Mouse (Mus musculus) forebrain, embryonic 15.5 days (tissue): ENCODE measurements at regions not wholly inside any gene's neighbourhood (a gene's known extent, or its start where the extent isn't known, plus 50 kb on each side); places are given as distances from the start of the nearest gene placed in this dataset.

ENCODE experiments used
- ATAC-seq: fragments of 200-750 bp; cut with Nextera tagmentation; replicated peaks from 2 replicates; pipeline ENCODE4 v1.8.0; 2017; ENCODE audit warnings: mild to moderate bottlenecking, moderate TSS enrichment, moderate library complexity
- H3K27ac ChIP-seq: fragments of 300-500 bp; sonication (generic); replicated peaks from 2 replicates; pipeline ENCODE4 v1.5.1; 2015; ENCODE audit warnings: mild to moderate bottlenecking, inconsistent platforms
- H3K27me3 ChIP-seq: fragments of 300-500 bp; sonication (generic); 2 replicates; pipeline ENCODE4 v1.6.1; 2015; ENCODE audit warnings: inconsistent platforms
- H3K36me3 ChIP-seq: fragments of 300-500 bp; sonication (generic); 2 replicates; pipeline ENCODE4 v1.6.1; 2015; ENCODE audit warnings: mild to moderate bottlenecking, inconsistent platforms
- H3K4me1 ChIP-seq: fragments of 300-500 bp; sonication (generic); 2 replicates; pipeline ENCODE4 v1.6.1; 2015; ENCODE audit warnings: inconsistent platforms
- H3K4me2 ChIP-seq: fragments of 300-500 bp; sonication (generic); replicated peaks from 2 replicates; pipeline ENCODE4 v1.6.1; 2015; ENCODE audit warnings: mild to moderate bottlenecking, inconsistent platforms
- H3K4me3 ChIP-seq: fragments of 300-500 bp; sonication (generic); 2 replicates; pipeline ENCODE4 v1.5.1; 2015; ENCODE audit warnings: mild to moderate bottlenecking, inconsistent platforms
- H3K9ac ChIP-seq: fragments of 300-500 bp; sonication (generic); replicated peaks from 2 replicates; pipeline ENCODE4 v1.6.1; 2015; ENCODE audit warnings: mild to moderate bottlenecking, inconsistent platforms
- H3K9me3 ChIP-seq: fragments of 300-500 bp; sonication (generic); 2 replicates; pipeline ENCODE4 v1.6.1; 2016; ENCODE audit warnings: inconsistent platforms
- WGBS: fragments of 180-500 bp; shearing (Covaris S2); methylation state at CpG from one replicate; pipeline ENCODE4 v1.1.7; 2015; ENCODE audit warnings: mixed read lengths; 5-methylcytosine and 5-hydroxymethylcytosine counted together

DNA sequence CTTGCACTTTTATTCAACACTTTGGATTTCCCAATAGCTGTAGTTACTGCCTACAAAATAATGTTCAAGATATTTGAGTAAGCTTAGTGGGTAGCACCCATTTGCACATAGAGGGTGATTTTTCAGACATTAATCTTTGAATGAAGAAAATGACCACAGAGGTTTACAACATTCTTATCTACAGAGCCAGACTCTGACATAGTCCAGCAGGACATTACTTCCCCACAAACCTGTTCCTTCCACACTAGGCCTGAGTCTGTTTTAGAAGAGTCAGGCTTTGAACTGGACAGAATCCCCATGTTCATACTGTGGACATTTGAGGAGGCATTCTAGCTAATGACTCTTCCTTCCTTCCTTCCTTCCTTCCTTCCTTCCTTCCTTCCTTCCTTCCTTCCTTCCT lies 233.6 kb upstream of the P2ry1 start:
- Histone ChIP-seq H3K4me1 (no peaks in the 10 kb centered on the region), H3K4me3 (no peak overlapping the region), H3K27ac (no peak overlapping the region), H3K9ac (no peak overlapping the region), H3K36me3 (no peaks in the 10 kb centered on the region), H3K4me2 (no peak overlapping the region), H3K9me3 (no peaks in the 10 kb centered on the region), H3K27me3 (no peaks in the 10 kb centered on the region)
- ATAC-seq: no peak

GRCm38 (mm10) chr3:60771866-60772265 lies 230.7 kb upstream of the P2ry1 start:
- Histone ChIP-seq H3K27ac (no peak overlapping the region), H3K27me3 (no peaks in the 10 kb centered on the region), H3K36me3 (no peaks in the 10 kb centered on the region), H3K4me1 (no peaks in the 10 kb centered on the region), H3K9ac (no peak overlapping the region), H3K4me3 (no peak overlapping the region), H3K4me2 (no peak overlapping the region), H3K9me3 (no peaks in the 10 kb centered on the region)
- WGBS: 89% methylated on average over 4 of the region's 4 CpGs
- no peak for ATAC-seq

- H3K9ac ChIP-seq: no peak overlapping the region
Observed at GRCm38 (mm10) chr3:60773383-60773782, 229.2 kb upstream of the P2ry1 start.

DNA sequence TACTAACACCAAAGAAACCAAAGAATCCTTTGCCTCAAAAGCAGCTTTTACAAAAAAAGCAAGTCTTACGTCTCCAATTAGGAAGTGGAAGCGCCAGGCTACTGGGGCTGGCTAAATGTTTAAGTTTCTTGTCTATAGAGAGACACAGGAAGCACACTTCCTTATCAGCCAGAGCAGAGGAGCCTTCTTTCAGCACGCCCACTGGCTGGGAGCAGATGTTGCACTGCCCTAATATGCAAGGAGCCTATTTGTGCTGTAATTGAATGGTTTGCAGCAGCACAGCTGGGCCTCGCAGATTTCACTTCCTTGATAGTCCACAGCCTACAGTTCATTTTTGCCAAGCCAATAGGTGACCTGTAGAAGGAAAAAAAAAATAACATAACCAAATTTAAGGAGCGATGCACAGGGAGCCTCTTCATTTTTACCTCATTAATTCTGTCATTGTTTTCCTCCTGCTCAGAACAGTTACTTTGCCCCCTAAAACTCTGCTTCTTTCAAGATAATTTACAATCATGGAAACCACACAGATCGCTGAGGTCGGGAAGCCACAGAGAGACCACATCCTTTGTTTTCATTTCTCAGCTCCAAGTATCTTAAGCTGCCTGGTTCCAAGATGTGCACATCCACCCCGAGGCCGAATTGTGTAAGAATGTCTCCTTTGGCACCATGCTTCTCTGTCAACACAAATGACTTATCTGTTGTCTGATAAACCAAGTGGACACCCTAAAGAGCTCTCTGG lies 217.3 kb upstream of the P2ry1 start:
- no peak overlapping the region for H3K4me2 ChIP-seq
- H3K27ac ChIP-seq: no peak overlapping the region
- H3K27me3 ChIP-seq: no peaks in the 10 kb centered on the region
- H3K4me1 ChIP-seq: no peaks in the 10 kb centered on the region
- H3K9ac ChIP-seq: no peak overlapping the region
- no peaks in the 10 kb centered on the region for H3K9me3 ChIP-seq
- no peak for ATAC-seq
- WGBS: 78% methylated on average over 9 of the region's 9 CpGs
- no peaks in the 10 kb centered on the region for H3K36me3 ChIP-seq
- H3K4me3 ChIP-seq: no peak overlapping the region

More at GRCm38 (mm10) chr3:60773383-60773782, 229.2 kb upstream of the P2ry1 start:
- WGBS: 83% methylated on average over 3 of the region's 3 CpGs
- Histone ChIP-seq H3K4me1 (no peaks in the 10 kb centered on the region), H3K9me3 (no peaks in the 10 kb centered on the region), H3K4me3 (no peak overlapping the region), H3K27ac (no peak overlapping the region), H3K27me3 (no peaks in the 10 kb centered on the region), H3K4me2 (no peak overlapping the region), H3K36me3 (no peaks in the 10 kb centered on the region)
- no peak for ATAC-seq

GRCm38 (mm10) chr3:60787989-60788388 lies 214.6 kb upstream of the P2ry1 start:
- no peak for ATAC-seq
- Histone ChIP-seq H3K36me3 (no peaks in the 10 kb centered on the region), H3K4me1 (no peaks in the 10 kb centered on the region), H3K9me3 (no peaks in the 10 kb centered on the region), H3K9ac (no peak overlapping the region), H3K4me3 (no peak overlapping the region), H3K27ac (no peak overlapping the region), H3K27me3 (no peaks in the 10 kb centered on the region), H3K4me2 (no peak overlapping the region)
- WGBS: 92% methylated on average over 8 of the region's 8 CpGs

GRCm38 (mm10) chr3:60789441-60789840 lies 213.2 kb upstream of the P2ry1 start:
- no peaks in the 10 kb centered on the region for H3K36me3 ChIP-seq
- ATAC-seq: no peak
- no peak overlapping the region for H3K9ac ChIP-seq
- no peak overlapping the region for H3K27ac ChIP-seq
- no peak overlapping the region for H3K4me3 ChIP-seq
- H3K9me3 ChIP-seq: no peaks in the 10 kb centered on the region
- WGBS: 76% methylated on average over 4 of the region's 4 CpGs
- H3K4me2 ChIP-seq: no peak overlapping the region
- H3K27me3 ChIP-seq: no peaks in the 10 kb centered on the region
- H3K4me1 ChIP-seq: no peaks in the 10 kb centered on the region

- no peak overlapping the region for H3K4me2 ChIP-seq
- H3K27ac ChIP-seq: no peak overlapping the region
- no peaks in the 10 kb centered on the region for H3K9me3 ChIP-seq
- WGBS: 58% methylated on average over 4 of the region's 4 CpGs
- no peaks in the 10 kb centered on the region for H3K4me1 ChIP-seq
- no peak for ATAC-seq
- H3K27me3 ChIP-seq: no peaks in the 10 kb centered on the region
- H3K9ac ChIP-seq: no peak overlapping the region
- H3K36me3 ChIP-seq: no peaks in the 10 kb centered on the region
- no peak overlapping the region for H3K4me3 ChIP-seq
Observed at GRCm38 (mm10) chr3:60792166-60792565, 210.4 kb upstream of the P2ry1 start.

DNA sequence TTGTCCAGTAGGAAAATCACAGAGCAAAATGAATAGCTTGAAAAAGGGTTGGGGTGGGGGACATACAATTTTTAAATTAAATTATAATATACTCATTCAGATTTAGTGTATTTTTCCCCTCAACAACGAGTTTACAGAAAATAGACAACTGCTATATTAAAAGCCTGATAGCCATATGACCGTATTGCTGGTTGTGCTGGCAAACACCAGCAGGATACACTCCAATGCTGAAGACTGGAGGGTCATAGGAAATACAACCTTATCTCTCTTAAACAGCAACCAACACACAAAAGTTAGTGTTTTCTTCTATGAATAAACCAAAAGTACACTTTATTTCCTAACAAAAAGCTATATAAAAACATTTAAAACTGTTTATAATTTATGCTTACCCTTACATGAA lies 206.4 kb upstream of the P2ry1 start:
- H3K4me2 ChIP-seq: no peak overlapping the region
- H3K36me3 ChIP-seq: no peaks in the 10 kb centered on the region
- no peak overlapping the region for H3K4me3 ChIP-seq
- H3K27me3 ChIP-seq: no peaks in the 10 kb centered on the region
- no peak overlapping the region for H3K9ac ChIP-seq
- 90% methylated on average over 2 of the region's 2 CpGs for WGBS
- ATAC-seq: no peak
- no peak overlapping the region for H3K27ac ChIP-seq
- H3K9me3 ChIP-seq: no peaks in the 10 kb centered on the region
- no peaks in the 10 kb centered on the region for H3K4me1 ChIP-seq

DNA sequence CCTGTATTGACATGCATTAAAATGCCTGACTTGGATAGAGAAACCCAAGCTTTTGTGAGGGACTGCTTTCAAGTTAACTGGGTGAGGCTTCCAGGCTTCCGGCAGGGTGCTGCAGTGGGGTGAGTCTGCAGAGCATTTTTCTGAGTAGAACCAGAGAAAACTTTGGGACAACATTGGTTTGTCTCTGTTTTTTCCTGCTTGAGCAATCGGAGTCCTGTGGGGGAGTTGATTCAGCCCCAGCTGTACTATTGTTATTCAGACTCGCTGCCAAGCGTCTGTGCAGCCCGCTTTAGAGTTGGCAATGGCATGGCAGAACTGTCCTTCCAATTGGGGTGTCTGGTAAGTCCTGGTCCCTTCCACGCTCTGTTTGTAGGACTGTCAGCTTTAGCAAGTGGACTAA lies 204.8 kb upstream of the P2ry1 start:
- Histone ChIP-seq H3K27ac (no peak overlapping the region), H3K4me1 (no peaks in the 10 kb centered on the region), H3K9ac (no peak overlapping the region), H3K9me3 (no peaks in the 10 kb centered on the region), H3K27me3 (no peaks in the 10 kb centered on the region), H3K36me3 (no peaks in the 10 kb centered on the region), H3K4me3 (no peak overlapping the region), H3K4me2 (no peak overlapping the region)
- ATAC-seq: no peak
- 54% methylated on average over 6 of the region's 6 CpGs for WGBS

GRCm38 (mm10) chr3:60798461-60798860 lies 204.1 kb upstream of the P2ry1 start:
- Histone ChIP-seq H3K9ac (no peak overlapping the region), H3K27ac (no peak overlapping the region), H3K4me2 (no peak overlapping the region), H3K4me3 (no peak overlapping the region), H3K4me1 (no peaks in the 10 kb centered on the region), H3K9me3 (no peaks in the 10 kb centered on the region), H3K36me3 (no peaks in the 10 kb centered on the region), H3K27me3 (no peaks in the 10 kb centered on the region)
- WGBS: 79% methylated on average over 2 of the region's 2 CpGs
- no peak for ATAC-seq

DNA sequence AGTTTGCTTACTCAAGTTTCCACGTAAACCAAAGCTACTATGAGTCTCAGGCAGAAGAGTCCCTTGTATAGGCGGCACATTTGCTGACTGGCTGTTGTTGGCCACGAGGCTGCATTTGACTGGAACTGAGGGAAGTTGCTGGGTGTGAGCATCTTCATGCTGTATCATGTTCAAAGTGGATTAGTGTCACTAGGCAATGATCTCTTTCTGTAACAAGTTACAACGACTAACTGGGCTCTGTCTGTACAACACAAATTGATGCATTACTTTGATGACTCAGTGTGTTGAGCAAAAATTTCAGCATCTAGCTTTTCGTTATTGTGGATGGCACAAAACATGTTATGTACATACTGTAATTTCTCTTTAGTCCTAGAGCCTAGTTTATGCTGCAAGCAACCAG lies 203.7 kb upstream of the P2ry1 start:
- no peak overlapping the region for H3K9ac ChIP-seq
- no peaks in the 10 kb centered on the region for H3K36me3 ChIP-seq
- no peaks in the 10 kb centered on the region for H3K4me1 ChIP-seq
- no peak overlapping the region for H3K27ac ChIP-seq
- no peak for ATAC-seq
- no peaks in the 10 kb centered on the region for H3K9me3 ChIP-seq
- no peak overlapping the region for H3K4me3 ChIP-seq
- H3K27me3 ChIP-seq: no peaks in the 10 kb centered on the region
- WGBS: 89% methylated on average over 5 of the region's 5 CpGs
- H3K4me2 ChIP-seq: no peak overlapping the region

DNA sequence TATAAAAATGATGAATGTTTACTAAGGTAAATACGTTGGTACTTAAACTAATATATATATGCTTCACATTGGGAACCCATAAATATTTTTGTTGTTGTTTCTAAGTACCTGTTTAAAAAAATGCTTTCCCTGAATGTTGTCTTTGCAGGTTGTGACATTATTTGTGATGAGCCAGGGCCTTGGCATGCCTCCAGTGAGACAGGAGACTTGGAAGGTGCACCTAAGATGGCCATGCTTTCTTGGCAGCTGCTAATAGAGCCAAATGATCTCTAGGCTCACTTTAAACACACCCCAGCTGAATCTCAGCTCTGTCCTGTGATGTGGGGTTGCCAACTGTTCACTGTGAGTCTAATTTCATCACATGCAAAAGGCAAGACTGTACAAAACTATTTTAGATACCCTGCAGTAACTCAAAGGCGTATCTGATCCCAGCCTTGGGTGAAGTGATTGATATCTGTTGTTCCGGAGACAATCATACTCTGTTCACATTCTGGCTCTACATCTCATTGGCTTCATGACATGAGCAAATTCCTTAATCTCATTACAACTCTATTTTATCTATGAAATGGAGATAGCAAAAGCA lies 197.8 kb upstream of the P2ry1 start:
- no peak overlapping the region for H3K9ac ChIP-seq
- no peak overlapping the region for H3K4me2 ChIP-seq
- H3K27ac ChIP-seq: no peak overlapping the region
- 92% methylated on average over 3 of the region's 3 CpGs for WGBS
- no peak overlapping the region for H3K4me3 ChIP-seq
- H3K27me3 ChIP-seq: no peaks in the 10 kb centered on the region
- ATAC-seq: no peak
- no peaks in the 10 kb centered on the region for H3K4me1 ChIP-seq
- no peaks in the 10 kb centered on the region for H3K9me3 ChIP-seq
- no peaks in the 10 kb centered on the region for H3K36me3 ChIP-seq

GRCm38 (mm10) chr3:60811924-60812323 lies 190.7 kb upstream of the P2ry1 start:
- no peak overlapping the region for H3K4me3 ChIP-seq
- no peak for ATAC-seq
- no peaks in the 10 kb centered on the region for H3K27me3 ChIP-seq
- H3K27ac ChIP-seq: no peak overlapping the region
- 64% methylated on average over 5 of the region's 5 CpGs for WGBS
- H3K4me1 ChIP-seq: no peaks in the 10 kb centered on the region
- no peak overlapping the region for H3K4me2 ChIP-seq
- no peak overlapping the region for H3K9ac ChIP-seq
- no peaks in the 10 kb centered on the region for H3K36me3 ChIP-seq
- no peaks in the 10 kb centered on the region for H3K9me3 ChIP-seq
